Mouse (Mus musculus): ENCODE measurements around the gene Slc36a1. TPM values are rescaled to one million over a fixed set of nuclear protein-coding genes. Genes with fewer than 3 reads are reported as not detected.

Slc36a1 gene
- 10 to 100 TPM; 11.4 to 13.2 TPM for total RNA-seq (2021)
- 11.4 and 11.9 TPM in 2 replicates for polyA plus RNA-seq (2012; rRNA removed)
- long read RNA-seq, partial matches to known transcripts, result 4 of 6 reads
- long read RNA-seq, other reads (novel, unspliced or antisense), result 2 of 6 reads

DNA sequence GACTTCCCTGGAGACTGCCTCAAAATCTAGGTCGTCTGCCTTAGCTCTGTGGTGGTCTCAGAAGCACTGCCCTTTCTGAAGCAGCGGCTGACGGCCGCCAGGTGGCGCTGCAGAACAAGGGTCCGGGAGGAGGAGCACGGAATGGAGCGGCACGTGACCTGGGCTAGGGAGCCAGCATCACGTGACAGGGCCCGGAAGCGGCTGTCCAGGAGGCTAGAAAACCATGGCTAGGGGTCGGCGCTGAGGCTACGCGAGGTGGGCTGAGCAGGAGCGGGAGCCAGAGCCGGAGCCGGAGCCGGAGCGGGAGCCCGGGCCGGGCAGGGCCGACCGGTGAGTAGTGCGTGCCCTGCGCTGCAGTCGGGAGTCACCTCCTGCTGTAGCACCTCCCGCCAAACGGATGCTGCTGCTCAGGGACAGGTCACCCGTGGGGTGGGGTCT lies at the start of gene Slc36a1:
TSS of gene Slc36a1 (plus strand) at position 192 of the 438 bp plus-strand sequence.
- no peaks in the 10 kb centered on the region; the same call in 1 of the 2 replicates for H3K4me1 ChIP-seq (ENCODE audit: control insufficient read depth, insufficient read depth, low read length)
- H3K27ac ChIP-seq, result peak within 1 kb of the TSS; percentile 74
- H3K27me3 ChIP-seq (ENCODE audit: control insufficient read depth, insufficient read depth, low read length), result no peaks in the 10 kb centered on the region
- WGBS, result under 1% methylated on average over 31 of the region's 31 CpGs
- intact Hi-C loops (cut with DNase I), result loop anchor here (1.0 to 5.0 kb wide), 3 partner anchors 33 to 241 kb away; no protein-coding TSS in a partner anchor
- peak within 1 kb of the TSS; percentile 76 for H3K9ac ChIP-seq (ENCODE audit: low read depth, low read length)
- peak; percentile 94 to 97 for DNase-seq
- H3K4me3 ChIP-seq, result peak within 1 kb of the TSS; percentile 72
- H3K36me3 ChIP-seq (ENCODE audit: control insufficient read depth, insufficient read depth, low read length), result no peaks in the 10 kb centered on the region
- TF ChIP-seq POLR2A (IDR thresholded peaks at IDR 0.05; ENCODE audit: insufficient read depth, low read depth, low read length), result peak; percentile 56
- TF ChIP-seq CTCF (IDR thresholded peaks at IDR 0.05), result no peak; the same call in none of the 2 replicates
- peak; percentile 65 for TF ChIP-seq EP300 (IDR thresholded peaks at IDR 0.05; ENCODE audit: insufficient read depth, low read depth, low read length)
- peaks cover 3% of the 10 kb centered on the region; the same call in 1 of the 2 replicates for H3K79me2 ChIP-seq (replicated peaks; ENCODE audit: control insufficient read depth, insufficient read depth, low read length)

DNA sequence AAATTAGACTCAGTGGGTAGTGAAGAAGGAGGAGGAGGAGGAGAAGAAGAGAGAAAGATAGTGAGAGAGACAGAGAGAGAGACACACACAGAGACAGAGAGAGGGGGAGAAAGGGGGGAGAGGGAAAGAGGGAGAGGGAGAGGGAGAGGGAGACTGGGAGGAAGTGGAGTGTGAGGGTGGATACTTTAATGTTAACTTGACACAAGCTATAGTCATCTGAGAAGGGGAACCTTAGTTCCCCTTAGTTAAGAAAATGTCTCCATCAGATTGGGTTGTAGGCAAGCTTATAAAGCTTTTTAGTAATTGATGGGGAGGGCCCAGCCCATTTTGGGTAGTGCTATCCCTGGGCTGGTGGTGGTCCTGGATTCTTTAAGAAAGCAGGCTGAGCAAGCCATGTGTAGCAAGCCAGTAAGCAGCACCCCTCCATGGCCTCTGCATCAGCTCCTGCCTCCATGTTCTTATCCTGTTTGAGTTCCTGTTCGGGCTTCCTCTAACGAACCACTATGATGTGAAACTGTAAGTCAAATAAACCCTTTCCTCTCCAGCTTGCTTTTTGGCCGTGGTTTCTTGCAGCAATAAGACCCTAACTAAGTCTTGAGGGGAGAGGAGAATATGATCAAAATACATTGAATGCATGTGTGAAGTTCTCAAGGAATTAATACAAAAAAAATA lies 49.6 kb upstream of the Slc36a1 start:
- H3K36me3 ChIP-seq (ENCODE audit: control insufficient read depth, insufficient read depth, low read length), result no peaks in the 10 kb centered on the region
- DNase-seq, result peak in 1 of 2 experiments; percentile 15
- WGBS, result 31% methylated on average over 3 of the region's 3 CpGs
- H3K27ac ChIP-seq, result no peak overlapping the region
- intact Hi-C loops (cut with DNase I), result loop anchor here (5.0 kb wide), 1 partner anchor 67 kb away; no protein-coding TSS in a partner anchor
- H3K4me3 ChIP-seq, result no peak overlapping the region
- no peaks in the 10 kb centered on the region for H3K4me1 ChIP-seq (ENCODE audit: control insufficient read depth, insufficient read depth, low read length)
- TF ChIP-seq POLR2A (IDR thresholded peaks at IDR 0.05; ENCODE audit: insufficient read depth, low read depth, low read length), result no peak
- TF ChIP-seq CTCF (IDR thresholded peaks at IDR 0.05), result no peak
- no peak for TF ChIP-seq EP300 (IDR thresholded peaks at IDR 0.05; ENCODE audit: insufficient read depth, low read depth, low read length)
- no peak overlapping the region for H3K9ac ChIP-seq (ENCODE audit: low read depth, low read length)
- no peaks in the 10 kb centered on the region for H3K27me3 ChIP-seq (ENCODE audit: control insufficient read depth, insufficient read depth, low read length)
- no peaks in the 10 kb centered on the region for H3K79me2 ChIP-seq (replicated peaks; ENCODE audit: control insufficient read depth, insufficient read depth, low read length)

DNA sequence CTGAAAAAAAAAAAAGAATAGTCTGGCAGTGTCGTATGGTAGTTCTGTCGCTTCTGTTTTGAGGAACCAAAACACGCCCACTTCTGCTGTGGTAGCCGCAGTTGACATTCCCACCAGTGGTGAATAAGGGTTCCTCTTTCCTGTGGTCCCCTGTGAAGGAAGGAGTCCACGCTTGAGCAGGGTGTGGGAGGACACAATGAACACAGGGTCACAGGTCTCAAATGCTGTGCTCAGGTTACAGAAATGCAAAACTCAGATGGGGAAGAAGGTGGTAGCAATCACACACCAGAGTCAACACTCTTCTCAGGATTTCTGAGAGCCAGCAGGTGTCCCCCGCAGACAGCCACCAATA lies 49.1 kb upstream of the Slc36a1 start:
- Histone ChIP-seq H3K4me1 (ENCODE audit: control insufficient read depth, insufficient read depth, low read length) (no peaks in the 10 kb centered on the region), H3K9ac (ENCODE audit: low read depth, low read length) (no peak overlapping the region), H3K27ac (no peak overlapping the region), H3K27me3 (ENCODE audit: control insufficient read depth, insufficient read depth, low read length) (no peaks in the 10 kb centered on the region), H3K79me2 (replicated peaks; ENCODE audit: control insufficient read depth, insufficient read depth, low read length) (no peaks in the 10 kb centered on the region), H3K4me3 (no peak overlapping the region), H3K36me3 (ENCODE audit: control insufficient read depth, insufficient read depth, low read length) (no peaks in the 10 kb centered on the region)
- WGBS, result 57% methylated on average over 6 of the region's 6 CpGs
- peak; percentile 33 to 50 for DNase-seq
- TF ChIP-seq POLR2A (IDR thresholded peaks at IDR 0.05; ENCODE audit: insufficient read depth, low read depth, low read length), result no peak
- intact Hi-C loops (cut with DNase I), result loop anchor here (5.0 kb wide), 1 partner anchor 68 kb away; no protein-coding TSS in a partner anchor

DNA sequence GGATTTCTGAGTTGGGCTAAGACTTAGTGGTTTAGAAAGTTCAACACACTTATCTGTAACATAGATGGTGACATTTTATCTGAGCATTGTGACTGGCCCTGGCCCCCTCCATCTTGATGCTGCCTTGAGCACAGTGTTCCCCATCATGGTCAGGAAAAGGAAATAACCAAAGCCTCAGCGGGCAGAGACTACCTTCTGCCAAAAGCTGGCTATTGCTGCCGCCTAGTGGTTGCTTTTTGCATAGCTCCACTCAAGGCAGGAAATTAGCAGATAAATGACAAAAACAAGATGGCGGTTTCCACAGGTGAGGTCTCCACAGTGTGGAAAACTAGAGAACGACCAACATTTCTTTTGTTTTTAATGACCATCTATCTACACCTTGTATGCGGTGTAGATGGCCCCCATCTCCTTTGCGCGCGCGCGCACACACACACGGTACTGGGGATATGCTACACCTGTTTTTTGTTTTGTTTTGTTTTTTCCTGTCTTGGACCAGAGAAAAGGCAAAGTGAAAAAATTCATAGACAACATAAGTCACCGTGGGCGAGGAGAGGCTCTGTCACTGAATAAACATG lies 45.3 kb upstream of the Slc36a1 start:
- no peaks in the 10 kb centered on the region for H3K79me2 ChIP-seq (replicated peaks; ENCODE audit: control insufficient read depth, insufficient read depth, low read length)

DNA sequence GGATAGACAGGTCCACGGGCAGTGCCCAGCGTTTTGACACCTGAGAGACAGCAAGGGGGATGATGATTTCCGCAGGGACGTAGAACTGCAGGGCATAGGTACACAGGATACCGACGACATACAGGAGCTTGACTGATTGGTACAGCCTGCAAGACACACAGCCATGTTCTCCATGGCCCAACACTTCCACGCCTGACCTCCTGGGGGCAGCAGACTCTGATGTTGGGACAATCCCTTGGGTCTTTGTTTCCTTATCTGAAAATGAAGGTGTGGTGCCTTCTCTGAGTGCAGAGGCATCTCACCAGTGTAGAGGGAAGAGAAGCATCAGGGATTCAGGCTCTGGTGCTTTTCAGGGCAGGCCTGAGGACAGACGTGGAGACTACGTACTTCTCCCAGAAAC lies 41.5 kb upstream of the Slc36a1 start:
- Histone ChIP-seq H3K36me3 (ENCODE audit: control insufficient read depth, insufficient read depth, low read length) (no peaks in the 10 kb centered on the region), H3K27me3 (ENCODE audit: control insufficient read depth, insufficient read depth, low read length) (no peaks in the 10 kb centered on the region), H3K4me1 (ENCODE audit: control insufficient read depth, insufficient read depth, low read length) (no peaks in the 10 kb centered on the region), H3K79me2 (replicated peaks; ENCODE audit: control insufficient read depth, insufficient read depth, low read length) (no peaks in the 10 kb centered on the region), H3K27ac (no peak overlapping the region), H3K4me3 (no peak overlapping the region), H3K9ac (ENCODE audit: low read depth, low read length) (no peak overlapping the region)
- intact Hi-C loops (cut with DNase I), result no loop called here
- DNase-seq, result peak; percentile 26 to 44
- TF ChIP-seq POLR2A (IDR thresholded peaks at IDR 0.05; ENCODE audit: insufficient read depth, low read depth, low read length) (no peak), CTCF (IDR thresholded peaks at IDR 0.05) (peak; percentile 71)
- 47% methylated on average over 9 of the region's 9 CpGs for WGBS

More for the DNA sequence above, 45.3 kb upstream of the Slc36a1 start:
- intact Hi-C loops (cut with DNase I), result loop anchor here (2.0 to 5.0 kb wide), 2 partner anchors 72 to 114 kb away; no protein-coding TSS in a partner anchor
- DNase-seq, result peak; percentile 78 to 79
- Histone ChIP-seq H3K9ac (ENCODE audit: low read depth, low read length) (no peak overlapping the region), H3K27me3 (ENCODE audit: control insufficient read depth, insufficient read depth, low read length) (no peaks in the 10 kb centered on the region), H3K27ac (no peak overlapping the region), H3K36me3 (ENCODE audit: control insufficient read depth, insufficient read depth, low read length) (no peaks in the 10 kb centered on the region), H3K4me1 (ENCODE audit: control insufficient read depth, insufficient read depth, low read length) (no peaks in the 10 kb centered on the region), H3K4me3 (no peak overlapping the region)
- peak; percentile 91 for TF ChIP-seq CTCF (IDR thresholded peaks at IDR 0.05)
- 0 out of 2 replicates have a peak, but pooled peaks have one; percentile 60 for TF ChIP-seq EP300 (IDR thresholded peaks at IDR 0.05; ENCODE audit: insufficient read depth, low read depth, low read length)
- TF ChIP-seq POLR2A (IDR thresholded peaks at IDR 0.05; ENCODE audit: insufficient read depth, low read depth, low read length), result no peak
- WGBS, result 51% methylated on average over 13 of the region's 13 CpGs

DNA sequence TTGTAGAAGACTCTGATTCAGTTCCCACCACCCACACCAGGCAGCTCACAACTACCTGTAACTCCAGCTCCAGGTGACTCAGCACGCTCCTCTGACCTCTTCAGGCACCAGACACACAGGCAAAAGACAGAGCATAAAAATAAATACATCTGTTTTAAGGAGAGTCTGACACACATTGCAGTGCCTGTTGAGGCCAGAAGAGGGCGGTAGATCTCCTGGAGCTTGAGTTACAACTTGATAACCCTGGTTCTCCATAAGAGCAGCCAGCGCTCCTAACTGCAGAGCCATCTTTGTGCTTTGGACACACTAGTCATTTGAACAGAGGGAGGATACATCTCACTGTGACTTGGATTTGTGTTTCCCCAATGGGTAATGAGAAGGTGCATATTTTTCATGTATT lies 39.4 kb upstream of the Slc36a1 start:
- intact Hi-C loops (cut with DNase I), result no loop called here
- H3K9ac ChIP-seq (ENCODE audit: low read depth, low read length), result no peak overlapping the region
- DNase-seq, result no peak
- 40% methylated on average over 3 of the region's 3 CpGs for WGBS
- H3K4me3 ChIP-seq, result no peak overlapping the region
- no peaks in the 10 kb centered on the region for H3K79me2 ChIP-seq (replicated peaks; ENCODE audit: control insufficient read depth, insufficient read depth, low read length)
- H3K27ac ChIP-seq, result no peak overlapping the region
- TF ChIP-seq CTCF (IDR thresholded peaks at IDR 0.05) (peak; percentile 75), POLR2A (IDR thresholded peaks at IDR 0.05; ENCODE audit: insufficient read depth, low read depth, low read length) (no peak), EP300 (IDR thresholded peaks at IDR 0.05; ENCODE audit: insufficient read depth, low read depth, low read length) (no peak)
- H3K36me3 ChIP-seq (ENCODE audit: control insufficient read depth, insufficient read depth, low read length), result no peaks in the 10 kb centered on the region
- H3K27me3 ChIP-seq (ENCODE audit: control insufficient read depth, insufficient read depth, low read length), result no peaks in the 10 kb centered on the region
- no peaks in the 10 kb centered on the region for H3K4me1 ChIP-seq (ENCODE audit: control insufficient read depth, insufficient read depth, low read length)
